Comparison of ENCODE assay signal across 13 mouse cellular contexts in genomic region chr14:120368456-120368855, GRCm38 (mm10).
DNase-seq lines count a peak whose midpoint lies in the region; ATAC-seq and TF ChIP-seq lines count a peak whose summit lies in the region.
"Had no signal": no experiment of that assay in that cellular context is flagged by ENCODE, and none has a peak within 500 bp of the region (broad histone marks: within the 10 kb centered on the region; RNA-seq: fewer than 3 reads in every experiment).

No protein-coding gene starts in this region.

- H3K9me3 ChIP-seq in heart, embryonic 14.5 days (ENCODE audit: control insufficient read depth, low read length), result no peaks in the 10 kb centered on the region
- no peaks in the 10 kb centered on the region for H3K9me3 ChIP-seq in liver, postnatal 0 days (ENCODE audit: low read length)
- no peaks in the 10 kb centered on the region for H3K9me3 ChIP-seq in limb, embryonic 15.5 days
- H3K9me3 ChIP-seq: forebrain, embryonic 13.5 days had no signal

- TF ChIP-seq POLR2A in liver, adult 2 months (IDR thresholded peaks at IDR 0.05; ENCODE audit: extremely low read depth, insufficient read depth, low read length), result no peak

- no peaks in the 10 kb centered on the region for H3K27me3 ChIP-seq in heart, embryonic 14.5 days (ENCODE audit: control insufficient read depth, insufficient read depth, low read length)
- H3K27me3 ChIP-seq in liver, adult 2 months (ENCODE audit: control insufficient read depth, insufficient read depth, low read length), result no peaks in the 10 kb centered on the region
- no peaks in the 10 kb centered on the region for H3K27me3 ChIP-seq in liver, postnatal 0 days (ENCODE audit: insufficient read depth, low read length)
- H3K27me3 ChIP-seq in limb, embryonic 15.5 days, result no peaks in the 10 kb centered on the region
- H3K27me3 ChIP-seq: forebrain, embryonic 13.5 days had no signal

- H3K36me3 ChIP-seq in heart, embryonic 14.5 days (ENCODE audit: control insufficient read depth, insufficient read depth, low read length), result no peaks in the 10 kb centered on the region
- no peaks in the 10 kb centered on the region for H3K36me3 ChIP-seq in liver, adult 2 months (ENCODE audit: control insufficient read depth, insufficient read depth, low read length)
- no peaks in the 10 kb centered on the region for H3K36me3 ChIP-seq in liver, postnatal 0 days (replicated peaks; ENCODE audit: insufficient read depth, low read length)
- peaks cover 6% of the 10 kb centered on the region; the same call in 1 of the 2 replicates for H3K36me3 ChIP-seq in limb, embryonic 15.5 days

- no peak for ATAC-seq in heart, embryonic 14.5 days (ENCODE audit: insufficient number of reproducible peaks, insufficient read depth, low FRiP score, low read depth)
- no peak for ATAC-seq in liver, postnatal 0 days
- no peak for ATAC-seq in limb, embryonic 15.5 days (ENCODE audit: insufficient number of reproducible peaks, low FRiP score, low TSS enrichment, low read depth)
- ATAC-seq: forebrain, embryonic 13.5 days had no signal

- H3K4me1 ChIP-seq in heart, embryonic 14.5 days (ENCODE audit: control insufficient read depth in 2 of 2, insufficient read depth in 2 of 2, low read length in 2 of 2), result peaks cover 36 to 61% of the 10 kb centered on the region in 2 experiments
- peaks cover 21% of the 10 kb centered on the region for H3K4me1 ChIP-seq in liver, adult 2 months (ENCODE audit: control insufficient read depth, insufficient read depth, low read length)
- H3K4me1 ChIP-seq in liver, postnatal 0 days (ENCODE audit: insufficient read depth), result peaks cover 24% of the 10 kb centered on the region
- peaks cover 71% of the 10 kb centered on the region for H3K4me1 ChIP-seq in brown adipose tissue, adult 24 weeks (ENCODE audit: control insufficient read depth, insufficient read depth, insufficient read length, low read length)
- peaks cover 58% of the 10 kb centered on the region for H3K4me1 ChIP-seq in limb, embryonic 15.5 days
- H3K4me1 ChIP-seq: forebrain, embryonic 13.5 days had no signal

- H3K79me2 ChIP-seq in liver, adult 2 months (ENCODE audit: control insufficient read depth, insufficient read depth, low read length), result peaks cover 39% of the 10 kb centered on the region; the same call in 1 of the 2 replicates

- no peak for DNase-seq in heart, adult 11 months
- DNase-seq in liver, adult 2 months (ENCODE audit: extremely low read depth, low read depth, low spot score), result peak; percentile 44
- DNase-seq in liver, postnatal 0 days, result no peak
- no peak for DNase-seq in cerebellum, postnatal 36 days
- no peak for DNase-seq in gastrocnemius, postnatal 36 days
- DNase-seq: cerebellum, adult 2 months; gastrocnemius, postnatal 14 days; kidney, adult 18-20 months had no signal

- peak overlapping the region; percentile 41 to 67 for H3K27ac ChIP-seq in heart, embryonic 14.5 days (replicated peaks in 1 of 2; ENCODE audit: control insufficient read depth in 1 of 2, insufficient read depth in 1 of 2, low read depth in 2 of 2, low read length in 2 of 2)
- peak overlapping the region; percentile 42 for H3K27ac ChIP-seq in liver, adult 2 months (replicated peaks; ENCODE audit: insufficient read depth, low read depth, low read length)
- no peak overlapping the region for H3K27ac ChIP-seq in liver, postnatal 0 days (ENCODE audit: low read depth)
- H3K27ac ChIP-seq in brown adipose tissue, adult 24 weeks (replicated peaks; ENCODE audit: low read depth, low read length), result peak overlapping the region; percentile 66
- 0 out of 2 replicates have a peak overlapping the region, but pooled peaks have one; percentile 35 for H3K27ac ChIP-seq in limb, embryonic 15.5 days
- H3K27ac ChIP-seq: forebrain, embryonic 13.5 days; liver, embryonic 14.5 days had no signal

- intact Hi-C loops in gastrocnemius, postnatal 36 days (cut with DNase I), result no loop called here

- no peak for TF ChIP-seq CTCF in liver, adult 2 months (IDR thresholded peaks at IDR 0.05; ENCODE audit: low read depth, low read length)
- no peak for TF ChIP-seq CTCF in liver, postnatal 0 days (IDR thresholded peaks at IDR 0.05; ENCODE audit: low read depth)

- no peak overlapping the region for H3K9ac ChIP-seq in heart, embryonic 14.5 days (ENCODE audit: low read length)
- H3K9ac ChIP-seq in liver, adult 2 months (ENCODE audit: low read depth, low read length), result no peak overlapping the region
- H3K9ac ChIP-seq in liver, postnatal 0 days (replicated peaks), result no peak overlapping the region
- no peak overlapping the region for H3K9ac ChIP-seq in limb, embryonic 15.5 days
- H3K9ac ChIP-seq: forebrain, embryonic 13.5 days; liver, embryonic 14.5 days had no signal

- TF ChIP-seq EP300 in liver, postnatal 0 days (IDR thresholded peaks at IDR 0.05; ENCODE audit: low read depth), result no peak

- 55% methylated on average over 5 of the region's 5 CpGs for WGBS in heart, embryonic 14.5 days
- 57% methylated on average over 5 of the region's 5 CpGs for WGBS in liver, adult 2 months
- WGBS in liver, postnatal 0 days (ENCODE audit: insufficient replicate concordance), result 77% methylated on average over 5 of the region's 5 CpGs
- WGBS in limb, embryonic 15.5 days, result 38% methylated on average over 5 of the region's 5 CpGs

- no peak overlapping the region for H3K4me3 ChIP-seq in heart, embryonic 14.5 days (ENCODE audit: control insufficient read depth in 1 of 2, insufficient read depth in 1 of 2, low read depth in 1 of 2, low read length in 2 of 2)
- no peak overlapping the region for H3K4me3 ChIP-seq in liver, adult 2 months (ENCODE audit: insufficient read depth, low read depth, low read length)
- no peak overlapping the region for H3K4me3 ChIP-seq in liver, postnatal 0 days (ENCODE audit: low read depth, low read length)
- no peak overlapping the region for H3K4me3 ChIP-seq in brown adipose tissue, adult 24 weeks (ENCODE audit: insufficient read depth, low read depth, low read length)
- no peak overlapping the region for H3K4me3 ChIP-seq in limb, embryonic 15.5 days
- H3K4me3 ChIP-seq: forebrain, embryonic 13.5 days had no signal

- no peak overlapping the region for H3K4me2 ChIP-seq in heart, embryonic 14.5 days (ENCODE audit: low read length)
- H3K4me2 ChIP-seq in liver, postnatal 0 days (ENCODE audit: low read depth, low read length), result no peak overlapping the region
- H3K4me2 ChIP-seq in limb, embryonic 15.5 days, result no peak overlapping the region
- H3K4me2 ChIP-seq: forebrain, embryonic 13.5 days had no signal
